Mouse (Mus musculus) 3134 (cell line): ENCODE data around the gene Cpb2.

Source experiments
- DNase-seq: peaks from one replicate; pipeline ENCODE4 v3.0.0-alpha.2; 2011; ENCODE audit warnings: low spot score; ENCODE audit not compliant: insufficient read length; ENCODE audit errors: extremely low read depth

The Cpb2 gene

DNA sequence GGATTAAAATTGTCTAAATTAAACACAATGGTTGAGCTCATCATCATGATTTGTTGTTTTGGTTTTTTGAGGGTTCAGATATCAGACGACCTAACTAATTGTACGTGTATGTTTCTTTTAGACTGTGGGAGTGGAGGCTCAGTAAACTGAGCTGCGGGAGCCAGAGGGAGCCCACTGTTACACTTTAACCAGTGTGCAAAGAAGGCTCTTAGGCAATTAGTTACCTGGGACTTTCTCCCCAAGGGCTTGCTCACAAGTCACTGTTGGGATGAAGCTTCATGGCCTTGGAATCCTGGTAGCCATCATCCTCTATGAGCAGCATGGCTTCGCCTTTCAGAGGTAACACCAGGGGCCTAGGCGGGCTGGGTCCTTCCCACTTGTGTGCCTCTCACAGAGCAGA is at the start of gene Cpb2:
TSS of gene Cpb2 (plus strand) at position 201 of the 400 bp plus-strand sequence.
- no peak for DNase-seq

DNA sequence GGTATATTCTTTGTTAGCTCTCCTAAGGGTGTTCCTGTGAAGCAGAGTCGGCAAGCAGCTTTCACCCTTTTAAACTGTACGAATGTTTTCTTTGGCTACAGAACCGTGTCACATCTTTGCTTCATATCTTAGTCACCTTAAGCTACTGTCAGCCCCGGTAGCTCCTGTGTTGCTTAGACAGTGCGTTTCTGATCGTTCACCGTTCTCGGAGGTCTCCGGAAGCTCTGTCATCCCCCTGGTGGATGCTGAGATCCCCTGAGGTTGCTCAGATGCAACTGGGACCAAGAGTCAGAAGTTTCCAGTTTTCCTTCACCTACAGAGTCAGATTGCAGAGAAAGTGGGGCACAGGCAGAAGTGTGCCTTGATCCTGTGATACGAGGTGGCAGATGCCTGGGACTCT is 49.7 kb upstream of the Cpb2 start:
- no peak for DNase-seq

DNA sequence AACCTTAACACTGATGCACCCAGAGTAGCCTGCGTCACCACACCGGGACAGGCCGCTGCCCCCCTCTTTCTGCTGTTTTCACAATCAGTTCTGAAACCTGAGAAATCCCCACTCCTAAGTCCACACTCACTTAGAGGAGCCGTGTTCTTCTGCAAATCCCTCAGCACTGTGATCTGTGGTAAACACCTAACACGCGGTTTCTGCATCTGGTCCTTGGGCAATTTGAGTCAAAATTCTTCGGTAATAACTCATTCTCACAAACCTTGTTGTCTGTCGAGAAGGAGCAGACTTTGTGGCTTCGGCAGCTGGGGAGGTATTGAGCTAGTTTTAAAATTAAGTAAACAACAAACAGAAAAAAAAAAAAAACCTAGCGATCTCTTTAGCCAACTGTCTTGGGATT is 49.2 kb upstream of the Cpb2 start:
- no peak for DNase-seq

DNA sequence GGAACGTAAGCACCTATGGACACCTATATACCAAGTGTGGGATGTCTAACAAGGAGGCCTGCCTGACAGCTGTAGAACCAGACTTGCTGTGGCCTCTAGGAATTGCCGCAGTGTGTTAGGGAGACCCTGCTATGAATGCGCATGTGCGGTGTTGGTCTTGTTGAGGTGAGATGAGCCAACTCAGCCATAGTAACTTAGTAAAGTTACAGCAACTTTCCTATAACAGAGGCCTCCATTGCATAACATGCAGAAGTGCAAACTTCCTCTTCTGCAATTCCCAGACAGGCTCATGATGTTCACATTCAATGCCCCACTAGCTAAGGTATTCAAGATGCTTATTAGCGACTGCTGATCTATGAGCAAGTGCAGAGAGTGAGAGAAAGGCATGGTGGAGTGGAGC is 46.6 kb upstream of the Cpb2 start:
- DNase-seq, result no peak

DNA sequence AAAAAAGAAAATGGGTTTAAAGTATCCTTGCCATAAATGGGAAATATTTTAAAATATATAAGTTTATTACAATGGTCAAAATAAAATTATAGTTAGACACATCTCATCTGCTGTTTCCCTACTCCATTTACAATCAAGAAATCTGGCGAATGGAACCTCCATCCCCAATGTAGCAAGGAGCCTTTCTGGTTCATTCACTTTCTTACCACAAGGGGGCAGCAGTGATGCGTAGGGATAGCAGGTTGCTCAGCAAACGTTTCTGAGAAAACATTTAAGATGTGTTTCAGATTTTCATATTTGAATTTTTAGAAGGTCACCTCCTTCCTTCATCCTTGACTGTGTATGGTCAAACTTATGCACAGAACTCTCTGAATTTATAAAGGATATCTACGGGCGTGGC is 45.1 kb upstream of the Cpb2 start:
- no peak for DNase-seq

DNA sequence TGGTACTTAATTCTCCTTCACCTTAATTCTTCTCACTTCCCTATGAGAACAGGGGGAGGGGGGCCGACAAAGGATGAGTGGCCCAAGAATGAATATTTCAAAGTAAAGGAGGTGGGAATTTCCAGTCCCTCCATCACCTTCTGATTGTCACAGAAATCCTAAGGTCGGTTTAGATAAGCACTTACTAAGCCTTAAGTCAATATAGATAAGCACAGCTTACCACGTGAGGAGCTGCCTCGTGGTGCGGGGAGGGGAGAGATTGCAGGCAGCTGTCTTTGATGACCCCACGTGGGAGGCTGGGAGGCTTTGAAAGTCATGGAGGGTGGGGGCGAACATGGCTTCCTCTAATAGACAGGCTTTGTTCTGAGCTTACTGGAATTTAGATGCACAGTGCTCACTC is 44.4 kb upstream of the Cpb2 start:
- no peak for DNase-seq

DNA sequence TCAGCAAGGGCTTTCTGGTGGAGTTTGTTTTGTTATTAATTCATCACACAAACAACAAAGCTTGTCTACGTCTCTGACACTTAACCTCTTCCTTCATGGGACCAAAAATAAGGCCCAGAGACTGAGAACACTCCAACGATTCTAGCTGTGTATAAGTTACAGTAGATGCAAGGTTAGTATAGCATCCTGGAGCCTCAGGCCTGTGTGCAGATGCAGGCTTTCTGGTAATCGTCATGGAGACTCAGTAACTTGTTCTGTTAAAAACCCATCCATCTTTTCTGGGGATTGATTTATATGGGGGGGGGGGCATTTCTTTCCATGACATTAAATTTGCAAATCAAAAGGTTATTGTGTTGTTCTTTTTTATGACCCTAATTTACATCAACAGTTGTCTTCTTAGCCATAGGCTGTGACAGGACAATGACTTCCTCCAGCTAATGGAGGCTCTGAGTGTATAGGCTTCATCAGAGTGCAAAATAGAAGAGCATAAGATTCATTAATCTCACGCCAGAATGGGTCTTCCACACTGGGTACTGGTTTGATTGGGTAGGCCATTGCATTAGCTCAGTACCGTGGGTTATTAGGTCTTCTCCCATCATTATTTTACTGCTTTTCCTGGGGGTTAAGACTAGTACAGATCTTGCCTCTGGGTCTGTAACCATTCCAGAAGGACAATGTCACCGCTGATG is 36.6 kb upstream of the Cpb2 start:
- DNase-seq, result no peak

DNA sequence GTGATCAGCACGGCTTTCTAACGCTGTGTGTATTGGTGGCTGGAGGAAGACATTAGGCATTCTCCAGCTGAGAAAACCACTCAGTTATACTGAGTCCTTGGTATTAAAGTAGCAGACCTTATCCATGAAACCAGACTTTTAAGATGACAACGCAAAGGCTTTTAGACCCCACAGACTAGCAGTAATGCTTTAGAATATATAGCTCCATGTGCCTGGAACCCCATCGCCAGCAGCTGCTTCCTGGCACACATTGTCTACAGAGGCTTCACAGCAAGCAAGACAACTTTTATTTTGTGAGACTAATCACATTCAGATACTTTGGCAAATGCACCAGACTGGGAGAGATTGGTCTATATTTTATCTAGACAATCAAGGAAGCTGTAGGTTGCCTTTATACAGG is 35.8 kb upstream of the Cpb2 start:
- no peak for DNase-seq

DNA sequence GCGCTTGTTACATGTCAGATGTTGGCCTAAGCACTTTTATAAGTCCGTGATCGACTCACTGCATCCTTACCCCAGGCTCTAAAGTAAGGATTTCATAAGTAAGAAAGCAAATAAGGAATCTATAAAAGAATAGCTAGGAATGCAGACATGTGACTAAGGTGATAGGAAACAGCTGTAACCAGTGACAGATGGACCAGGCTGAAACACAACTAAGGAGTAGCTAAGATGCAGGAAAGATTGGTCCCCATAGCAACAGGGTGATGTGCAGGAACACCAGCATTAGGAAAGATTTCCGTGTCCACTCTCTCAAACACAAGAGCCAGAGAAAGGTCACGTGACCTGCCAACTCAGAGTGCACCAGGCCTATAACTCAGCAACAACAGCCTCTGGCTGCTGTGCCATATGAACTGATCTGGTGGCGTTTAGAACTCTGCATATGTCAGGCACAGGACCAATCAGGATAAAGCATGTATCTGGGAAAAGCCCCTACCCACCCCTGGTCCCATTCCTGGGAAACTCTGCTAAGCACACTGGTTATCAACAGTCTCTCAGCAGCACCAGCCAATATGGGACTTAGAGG is 33.4 kb upstream of the Cpb2 start:
- DNase-seq, result no peak

DNA sequence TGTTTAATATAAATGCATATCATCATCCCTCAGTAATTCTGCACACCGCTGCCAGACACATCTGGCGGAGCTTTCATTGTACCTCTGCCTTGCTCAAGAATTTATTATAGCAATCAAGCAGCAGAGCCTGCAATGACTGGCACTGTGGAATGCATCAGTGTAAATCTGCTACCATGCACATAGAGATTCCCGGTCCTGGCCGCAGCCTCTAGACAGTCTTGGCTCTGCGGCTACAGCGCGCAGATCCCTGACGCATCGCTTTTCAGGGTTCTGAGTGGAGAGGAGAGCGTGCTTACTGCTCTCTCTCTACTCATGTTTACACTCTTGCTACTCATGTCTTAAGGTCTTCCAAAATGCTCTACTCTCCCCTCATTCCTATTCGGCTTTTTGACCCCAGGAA is 28.3 kb upstream of the Cpb2 start:
- no peak for DNase-seq

DNA sequence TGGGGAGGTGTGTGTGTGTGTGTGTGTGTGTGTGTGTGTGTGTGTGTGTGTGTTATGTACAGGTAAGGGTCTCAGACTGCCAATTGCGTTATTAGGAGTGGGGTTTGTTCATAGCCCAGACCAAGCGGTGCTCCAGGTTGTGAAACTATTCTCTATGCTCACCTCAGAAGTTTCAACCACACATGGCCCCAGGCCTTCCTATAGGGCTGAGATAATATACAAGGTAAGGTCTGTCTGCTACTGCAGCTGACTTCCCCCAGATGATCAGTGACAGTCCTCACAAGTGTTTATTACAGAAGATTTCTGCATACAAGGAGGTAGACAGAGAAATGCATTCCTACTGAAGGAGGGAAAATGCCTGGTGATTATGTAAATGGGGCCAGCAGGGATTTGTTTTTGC is 23.2 kb upstream of the Cpb2 start:
- no peak for DNase-seq

DNA sequence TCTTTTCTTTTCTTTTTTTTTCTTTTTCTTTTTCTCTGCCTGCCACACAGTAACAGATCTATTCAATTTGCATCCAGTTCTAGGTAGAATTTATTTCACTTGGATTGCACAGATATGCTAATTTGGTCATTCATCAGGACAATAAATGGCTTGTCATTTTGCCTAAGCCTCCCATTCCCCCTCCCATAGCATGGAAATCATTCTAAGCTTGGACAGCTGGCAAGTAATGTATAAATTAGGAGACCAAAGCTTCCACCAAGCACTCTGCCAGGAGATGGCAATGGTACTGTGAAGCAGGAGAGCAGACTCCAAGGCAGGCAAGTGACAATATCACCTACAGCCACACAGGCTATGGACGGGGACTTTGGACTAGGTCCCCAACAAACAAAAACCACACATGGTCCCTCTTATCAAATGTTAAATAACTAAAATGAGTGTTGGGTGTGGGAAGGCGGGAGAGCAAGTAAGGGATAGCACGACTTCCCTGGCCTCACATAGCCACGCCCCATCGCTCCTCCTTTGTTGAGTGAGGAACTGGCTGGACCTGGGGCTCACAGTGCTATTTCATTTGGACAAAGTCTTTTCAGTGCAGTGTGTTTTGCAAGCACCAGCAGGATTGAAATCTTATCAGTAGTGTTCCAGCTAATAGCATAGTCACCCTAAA is 22.7 kb upstream of the Cpb2 start:
- no peak for DNase-seq

DNA sequence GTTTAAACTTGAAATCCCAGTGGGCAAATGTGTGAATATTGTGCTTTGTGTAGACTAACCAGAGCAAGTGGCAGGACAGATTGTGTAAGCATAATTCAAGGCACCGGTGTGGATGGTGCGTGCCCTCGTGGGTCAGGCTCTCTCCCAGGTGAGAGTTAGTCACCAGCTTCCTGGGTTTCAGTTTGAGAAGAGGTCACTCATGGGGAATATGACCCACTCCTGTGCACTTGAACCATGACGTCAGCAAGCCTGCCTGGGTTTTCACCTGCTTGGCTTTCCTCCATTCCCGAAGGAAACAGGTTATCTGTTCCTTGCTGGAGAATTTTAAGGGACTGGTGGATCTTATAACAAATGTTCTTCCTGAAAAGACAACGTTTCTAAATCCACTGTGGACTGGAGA is 19.7 kb upstream of the Cpb2 start:
- no peak for DNase-seq

DNA sequence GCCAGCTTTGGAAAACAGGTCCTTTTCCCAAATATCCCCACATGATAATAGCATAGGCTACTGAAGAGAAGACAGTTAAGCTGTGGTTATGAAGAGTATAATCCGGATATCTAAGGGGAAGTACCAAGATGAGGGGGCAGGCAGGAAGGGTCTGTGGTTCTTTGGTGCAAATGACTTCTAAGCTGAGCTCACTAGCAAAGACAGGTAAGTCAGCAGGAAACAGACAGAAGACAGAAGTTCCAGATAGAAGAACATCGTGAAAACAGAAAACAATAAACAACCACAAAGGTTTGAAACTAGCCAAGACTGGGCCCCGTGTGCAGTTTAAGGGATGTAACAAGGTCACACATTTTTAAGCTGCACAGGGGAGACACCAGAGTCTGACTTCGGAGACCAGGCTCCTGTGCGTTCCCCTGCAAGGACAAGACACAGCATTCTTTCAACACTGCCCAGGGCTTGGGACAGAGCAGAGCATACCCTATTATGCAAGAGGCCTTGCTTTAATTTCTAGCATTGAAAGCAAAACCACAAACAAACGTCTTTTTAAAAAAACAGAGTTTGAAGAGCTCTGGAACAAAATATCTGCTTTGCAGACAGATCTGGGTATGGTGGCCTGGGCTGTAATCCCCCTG is 14.5 kb upstream of the Cpb2 start:
- no peak for DNase-seq

DNA sequence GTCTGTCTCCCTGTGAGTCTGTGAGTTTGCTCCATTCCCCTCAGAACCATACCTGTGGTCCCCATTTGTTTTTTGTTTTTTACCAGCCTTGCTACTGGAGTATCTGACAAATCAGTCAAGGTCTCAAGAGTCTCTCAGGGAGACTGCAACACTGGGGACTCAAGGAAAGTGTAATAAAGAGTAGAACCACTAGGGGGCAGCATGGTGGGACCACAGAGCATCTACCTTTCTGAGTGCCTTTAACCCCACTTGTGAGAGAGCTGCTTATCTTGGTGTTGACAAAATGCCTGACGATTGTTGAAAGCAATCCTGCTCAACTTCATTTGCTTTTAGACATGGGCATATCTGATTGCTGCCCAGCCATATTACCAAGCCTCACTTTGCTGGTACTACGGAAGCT is 12.3 kb upstream of the Cpb2 start:
- no peak for DNase-seq

DNA sequence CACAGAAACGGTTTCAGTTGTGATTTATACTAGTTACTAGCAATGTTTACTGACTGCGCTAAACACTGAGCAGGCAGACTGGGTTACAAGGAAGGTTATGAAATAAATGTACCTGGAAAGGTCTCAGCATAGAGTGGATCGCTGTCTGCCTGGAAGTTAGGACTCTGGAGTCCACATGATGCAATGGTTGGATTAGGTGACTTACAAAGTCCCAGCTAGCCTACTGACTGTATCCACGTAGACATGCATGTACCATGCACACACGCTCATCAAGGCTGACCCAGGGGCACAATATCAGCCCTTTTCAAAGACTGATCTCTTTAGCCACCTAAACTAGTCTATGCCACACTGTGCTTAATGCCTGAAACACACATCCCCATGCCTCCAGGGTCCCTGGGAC is 9.0 kb upstream of the Cpb2 start:
- no peak for DNase-seq

DNA sequence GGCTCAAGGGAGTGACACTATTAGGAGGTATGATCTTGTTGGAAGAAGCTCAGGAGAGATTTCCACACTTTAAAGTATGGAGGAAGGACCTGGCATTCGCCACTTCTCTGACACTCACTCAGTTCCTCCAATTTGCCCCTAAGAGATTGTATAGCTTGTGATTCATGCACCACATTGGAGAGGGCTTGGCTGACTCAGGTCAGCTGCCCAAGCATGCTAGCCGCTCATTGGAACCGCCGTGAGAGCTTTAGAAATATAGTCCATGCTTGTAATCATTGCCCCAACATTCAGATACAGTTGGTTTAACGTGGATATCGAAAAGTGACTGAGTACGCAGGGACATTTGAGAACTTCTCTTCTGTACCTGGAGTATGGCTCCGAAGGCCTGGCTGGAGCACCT is 6.5 kb upstream of the Cpb2 start:
- DNase-seq, result no peak

DNA sequence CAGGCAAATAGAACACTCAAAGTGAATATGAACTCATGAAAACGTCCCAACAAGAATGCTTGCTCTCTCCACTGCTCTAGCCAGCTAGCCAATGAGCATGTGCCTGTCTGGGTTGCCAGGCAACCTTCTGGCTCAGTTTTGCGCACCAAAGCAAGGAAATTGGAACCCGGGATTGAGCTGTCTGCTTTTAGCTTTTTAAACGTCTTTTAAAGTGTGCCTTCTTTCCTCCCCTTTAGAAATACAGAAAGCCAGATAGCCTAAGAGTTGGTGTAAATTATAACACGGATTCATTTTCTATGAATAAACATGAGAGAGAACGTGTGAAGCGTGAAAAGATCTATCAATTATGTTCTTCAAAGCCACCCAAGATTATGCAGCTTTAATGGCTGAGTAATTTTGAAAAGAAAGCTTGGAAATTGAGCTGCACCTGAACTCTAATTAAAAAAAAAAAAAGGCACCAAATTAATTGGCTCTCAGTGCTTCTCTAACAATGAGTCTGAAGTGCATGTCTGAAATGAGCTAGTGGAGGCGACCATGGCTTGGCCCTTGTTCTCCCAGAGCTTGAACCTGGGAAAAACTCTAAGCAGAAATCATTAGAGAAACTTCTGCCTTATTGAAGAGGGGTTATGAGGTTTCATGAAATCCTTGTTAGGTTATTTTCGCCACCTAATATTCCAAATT is 6.0 kb upstream of the Cpb2 start:
- no peak for DNase-seq

DNA sequence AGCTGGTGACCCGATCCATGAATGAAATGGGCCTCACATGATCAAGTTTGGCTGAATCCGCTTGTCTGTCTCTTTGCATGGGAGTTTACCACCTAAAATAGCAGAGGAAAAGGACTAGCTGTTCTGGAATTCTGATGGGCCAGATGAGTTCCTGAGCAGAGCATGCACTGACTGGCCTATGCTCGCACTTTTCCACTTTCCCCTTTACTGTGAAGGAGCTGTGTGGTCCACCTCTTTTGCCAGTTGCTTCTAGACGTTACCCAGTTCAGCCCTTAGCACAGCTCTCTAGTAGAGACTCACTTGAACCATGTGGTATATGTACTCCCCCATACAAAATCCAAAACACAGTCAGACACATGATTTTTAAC is 5.5 kb upstream of the Cpb2 start:
- DNase-seq, result no peak

DNA sequence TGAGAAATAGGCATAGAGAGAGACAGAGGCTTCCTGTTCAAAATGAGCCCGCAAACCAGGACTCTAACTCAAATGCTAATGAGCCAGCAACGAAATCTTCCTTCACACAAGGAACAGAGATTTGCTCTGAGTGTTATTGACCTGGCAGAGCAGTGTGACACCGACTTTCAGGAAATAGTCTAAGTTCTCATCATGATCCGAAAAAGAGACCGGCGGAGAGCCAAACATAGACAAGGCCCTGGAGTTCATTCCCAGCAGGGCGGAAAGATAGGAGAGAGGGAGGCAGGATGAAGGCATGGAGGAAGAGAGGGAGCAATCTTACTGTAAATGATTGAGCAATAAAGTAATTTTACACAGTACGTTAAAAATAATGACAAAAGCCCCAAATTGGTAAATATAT is 5.0 kb upstream of the Cpb2 start:
- DNase-seq, result no peak

DNA sequence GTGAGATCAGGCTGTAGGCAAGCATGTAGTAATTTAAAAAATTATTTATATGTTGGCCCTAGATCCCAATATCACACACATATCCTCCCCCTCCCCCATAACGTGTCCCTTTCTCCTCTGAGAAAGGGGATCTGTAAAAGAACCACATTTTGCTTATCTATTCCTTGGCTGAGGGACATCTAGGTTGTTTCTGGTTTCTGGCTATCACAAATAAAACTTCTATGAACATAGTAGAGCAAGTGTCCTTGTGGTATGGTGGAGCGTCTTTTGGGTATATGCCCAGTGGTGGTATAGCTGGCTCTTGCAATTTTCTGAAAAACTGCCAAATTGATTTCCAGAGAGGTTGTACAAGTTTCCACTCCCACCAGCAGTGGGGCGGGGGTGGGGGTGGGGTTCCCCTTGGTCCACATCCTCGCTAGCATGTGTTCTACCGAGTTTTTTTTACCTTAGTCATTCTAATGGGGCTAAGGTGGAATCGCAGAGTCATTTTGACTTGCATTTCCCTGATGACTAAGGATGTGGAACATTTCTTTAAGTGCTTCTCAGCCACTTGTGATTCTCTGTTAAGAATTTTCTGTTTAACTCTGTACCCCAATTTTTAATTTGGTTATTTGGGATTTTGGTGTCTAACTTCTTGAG is 3.9 kb upstream of the Cpb2 start:
- DNase-seq, result no peak
